Mouse (Mus musculus) gastrocnemius, postnatal 36 days (tissue): ENCODE results near the gene Gm45717. TPM values are rescaled to one million over a fixed set of nuclear protein-coding genes. Genes with fewer than 3 reads are reported as not detected.

Source experiments
- DNase-seq, 2 experiments: peaks; one replicate each; pipeline ENCODE4 v3.0.0; 2022
- intact Hi-C: fragments of 180-260 bp; cut with DNase I; formaldehyde crosslinking; loops from one replicate; pipeline ENCODE4 v1.15.1; 2025
- total RNA-seq, 2 experiments: library from RNA; stranded (reverse); gene quantifications; 2 replicates each; pipeline ENCODE4 v1.2.3; 2021

Gm45717 gene
- total RNA-seq, 2 experiments from 2014 or later = not detected

GRCm38 (mm10) chr7:140946311-140946710 is 9.4 kb downstream of the Gm45717 start:
- peak in 1 of 2 experiments; percentile 2 for DNase-seq
- intact Hi-C loops = no loop called here

GRCm38 (mm10) chr7:140945247-140945646 is 10.5 kb downstream of the Gm45717 start:
- peak in 1 of 2 experiments; percentile 2 for DNase-seq
- intact Hi-C loops = no loop called here

GRCm38 (mm10) chr7:140944236-140944635 is 11.5 kb downstream of the Gm45717 start:
- intact Hi-C loops = no loop called here
- DNase-seq = no peak

- no peak for DNase-seq
- intact Hi-C loops = no loop called here
Observed at GRCm38 (mm10) chr7:140943356-140943755, 12.4 kb downstream of the Gm45717 start.

GRCm38 (mm10) chr7:140942811-140943210 is 12.9 kb downstream of the Gm45717 start:
- no peak for DNase-seq
- intact Hi-C loops = no loop called here

- DNase-seq = no peak
- intact Hi-C loops = no loop called here
Observed at GRCm38 (mm10) chr7:140942341-140942740, 13.4 kb downstream of the Gm45717 start.

- intact Hi-C loops = no loop called here
- peak; percentile 80 to 89 for DNase-seq
Observed at GRCm38 (mm10) chr7:140941222-140942051, 14.3 kb downstream of the Gm45717 start, which contains the start of gene Pgghg. Gene Pgghg (plus strand): TSS chr7:140941391.

- intact Hi-C loops = no loop called here
- no peak for DNase-seq
Observed at GRCm38 (mm10) chr7:140939669-140940171, 16.0 kb downstream of the Gm45717 start.

- no peak for DNase-seq
- intact Hi-C loops = no loop called here
Observed at GRCm38 (mm10) chr7:140938896-140939295, 16.8 kb downstream of the Gm45717 start.

- intact Hi-C loops = no loop called here
- DNase-seq = no peak
Observed at GRCm38 (mm10) chr7:140938436-140938835, 17.3 kb downstream of the Gm45717 start.

- intact Hi-C loops = no loop called here
- no peak for DNase-seq
Observed at GRCm38 (mm10) chr7:140927181-140927580, 28.6 kb downstream of the Gm45717 start.

- intact Hi-C loops = no loop called here
Observed at GRCm38 (mm10) chr7:140923070-140923775, 32.5 kb downstream of the Gm45717 start.

GRCm38 (mm10) chr7:140922398-140923069 is 33.2 kb downstream of the Gm45717 start:
- intact Hi-C loops = no loop called here
- DNase-seq = peak in 1 of 2 experiments; percentile 47

More at GRCm38 (mm10) chr7:140923070-140923775, 32.5 kb downstream of the Gm45717 start:
- no peak for DNase-seq

GRCm38 (mm10) chr7:140921225-140921975 is 34.3 kb downstream of the Gm45717 start:
- no peak for DNase-seq
- intact Hi-C loops = no loop called here

- DNase-seq = no peak
- intact Hi-C loops = no loop called here
Observed at GRCm38 (mm10) chr7:140920418-140921029, 35.2 kb downstream of the Gm45717 start, which contains the start of gene Nlrp6. Gene Nlrp6 (plus strand): TSS chr7:140920902.

- DNase-seq = no peak
- intact Hi-C loops = no loop called here
Observed at GRCm38 (mm10) chr7:140919911-140920310, 35.8 kb downstream of the Gm45717 start.

- intact Hi-C loops = no loop called here
Observed at GRCm38 (mm10) chr7:140914031-140914690, 41.6 kb downstream of the Gm45717 start.

GRCm38 (mm10) chr7:140912846-140913482 is 42.8 kb downstream of the Gm45717 start:
- intact Hi-C loops = no loop called here
- no peak for DNase-seq

More at GRCm38 (mm10) chr7:140914031-140914690, 41.6 kb downstream of the Gm45717 start:
- DNase-seq = no peak
